Mouse (Mus musculus) lung, embryonic 15.5 days (tissue): Measurements from ENCODE around the gene Zfp653. TPM values are rescaled to one million over a fixed set of nuclear protein-coding genes. Genes with fewer than 3 reads are reported as not detected.

Experiments used
- ATAC-seq: fragments of 200-750 bp; cut with Nextera tagmentation; 2 replicates; pipeline ENCODE4 v1.8.0; 2017; ENCODE audit warnings: moderate number of reproducible peaks, borderline replicate concordance; ENCODE audit not compliant: low FRiP score, low TSS enrichment; ENCODE audit errors: extremely low read depth
- H3K27ac ChIP-seq: fragments of 300-500 bp; sonication (generic); 2 replicates; pipeline ENCODE4 v1.5.1; 2015; ENCODE audit warnings: moderate library complexity, mild to moderate bottlenecking, inconsistent platforms
- H3K27me3 ChIP-seq: fragments of 300-500 bp; sonication (generic); 2 replicates; pipeline ENCODE4 v1.6.1; 2015; ENCODE audit warnings: inconsistent platforms
- H3K36me3 ChIP-seq: fragments of 300-500 bp; sonication (generic); 2 replicates; pipeline ENCODE4 v1.6.1; 2015; ENCODE audit warnings: inconsistent platforms
- H3K4me1 ChIP-seq: fragments of 300-500 bp; sonication (generic); 2 replicates; pipeline ENCODE4 v1.6.1; 2015; ENCODE audit warnings: inconsistent platforms
- H3K4me2 ChIP-seq: fragments of 300-500 bp; sonication (generic); 2 replicates; pipeline ENCODE4 v1.6.1; 2015; ENCODE audit warnings: inconsistent platforms, mild to moderate bottlenecking, moderate library complexity
- H3K4me3 ChIP-seq: fragments of 300-500 bp; sonication (generic); 2 replicates; pipeline ENCODE4 v1.5.1; 2015; ENCODE audit warnings: mild to moderate bottlenecking, inconsistent platforms
- H3K9ac ChIP-seq: fragments of 300-500 bp; sonication (generic); 2 replicates; pipeline ENCODE4 v1.6.1; 2015; ENCODE audit warnings: inconsistent platforms
- H3K9me3 ChIP-seq: fragments of 300-500 bp; sonication (generic); 2 replicates; pipeline ENCODE4 v1.6.1; 2016; ENCODE audit warnings: inconsistent platforms
- WGBS: fragments of 180-500 bp; shearing (Covaris S2); methylation state at CpG from one replicate; pipeline ENCODE4 v1.1.7; 2015; 5-methylcytosine and 5-hydroxymethylcytosine counted together
- microRNA-seq: library from miRNA; unstranded; fragments of <30 nt; microRNA quantifications from one replicate; pipeline ENCODE4, GENCODE M21; 2016
- polyA plus RNA-seq: library from polyadenylated mRNA; unstranded; fragments of >200 nt; fragmentation: Nextera tagmentation; extraction: Ambion mirVana; gene quantifications from 2 replicates; pipeline ENCODE4 v1.2.1, GENCODE M21; 2015

Gene Zfp653
- polyA plus RNA-seq, 1 experiment from 2014 or later: 15.3 TPM

GRCm38 (mm10) chr9:22017208-22017825 is 53.9 kb downstream of the Zfp653 start:
- Histone ChIP-seq H3K4me3 (no peak overlapping the region), H3K4me1 (no peaks in the 10 kb centered on the region), H3K27me3 (no peaks in the 10 kb centered on the region), H3K27ac (no peak overlapping the region), H3K4me2 (no peak overlapping the region), H3K9ac (no peak overlapping the region), H3K36me3 (peaks cover 24% of the 10 kb centered on the region), H3K9me3 (no peaks in the 10 kb centered on the region)
- no peak for ATAC-seq
- 64% methylated on average over 7 of the region's 7 CpGs for WGBS

GRCm38 (mm10) chr9:22016245-22016644 is 54.9 kb downstream of the Zfp653 start:
- Histone ChIP-seq H3K9me3 (no peaks in the 10 kb centered on the region), H3K9ac (no peak overlapping the region), H3K27ac (no peak overlapping the region), H3K36me3 (peaks cover 34% of the 10 kb centered on the region), H3K4me1 (no peaks in the 10 kb centered on the region), H3K4me3 (no peak overlapping the region), H3K4me2 (no peak overlapping the region), H3K27me3 (no peaks in the 10 kb centered on the region)
- WGBS: 65% methylated on average over 10 of the region's 10 CpGs
- no peak for ATAC-seq

- no peak overlapping the region for H3K4me3 ChIP-seq
- no peak overlapping the region for H3K9ac ChIP-seq
- no peak overlapping the region for H3K4me2 ChIP-seq
- no peak overlapping the region for H3K27ac ChIP-seq
- H3K9me3 ChIP-seq: no peaks in the 10 kb centered on the region
- no peaks in the 10 kb centered on the region for H3K4me1 ChIP-seq
- no peaks in the 10 kb centered on the region for H3K27me3 ChIP-seq
- WGBS: 91% methylated on average over 13 of the region's 13 CpGs
- ATAC-seq: no peak
- peaks cover 69% of the 10 kb centered on the region for H3K36me3 ChIP-seq
Measured at GRCm38 (mm10) chr9:22012731-22013130, 58.4 kb downstream of the Zfp653 start.

GRCm38 (mm10) chr9:22011055-22011454 is 60.1 kb downstream of the Zfp653 start:
- peaks cover 85% of the 10 kb centered on the region for H3K36me3 ChIP-seq
- no peaks in the 10 kb centered on the region for H3K27me3 ChIP-seq
- H3K27ac ChIP-seq: no peak overlapping the region
- ATAC-seq: no peak
- no peak overlapping the region for H3K4me2 ChIP-seq
- H3K4me1 ChIP-seq: 0 out of 2 replicates have a peak, but pooled peaks cover 1% of the 10 kb centered on the region
- 87% methylated on average over 5 of the region's 5 CpGs for WGBS
- no peak overlapping the region for H3K4me3 ChIP-seq
- no peaks in the 10 kb centered on the region for H3K9me3 ChIP-seq
- no peak overlapping the region for H3K9ac ChIP-seq

Small RNA genes within 50 kb of the gene (microRNA-seq; reads per million reads assigned to microRNA genes)
- not detected for gene Mir7084

Other genes starting within 250 kb of the Zfp653 start
- gene Angptl8, start 235.9 kb downstream of the Zfp653 start, polyA plus RNA-seq: 2.1 and 2.3 TPM in 2 replicates
- gene Dock6, start 218.7 kb downstream of the Zfp653 start, polyA plus RNA-seq: 62.0 and 68.0 TPM in 2 replicates
- gene Rab3d, start 153.2 kb downstream of the Zfp653 start, polyA plus RNA-seq: 15.3 and 20.2 TPM in 2 replicates
- 3.2 and 4.6 TPM in 2 replicates for gene Ccdc159, start 143.9 kb downstream of the Zfp653 start, polyA plus RNA-seq
- 51.9 and 52.6 TPM in 2 replicates for gene Tmem205, start 143.8 kb downstream of the Zfp653 start, polyA plus RNA-seq
- gene Plppr2, start 134.3 kb downstream of the Zfp653 start, polyA plus RNA-seq: 7.8 and 8.0 TPM in 2 replicates
- 6.5 and 6.7 TPM in 2 replicates for gene Swsap1, start 115.6 kb downstream of the Zfp653 start, polyA plus RNA-seq
- 6.8 and 7.3 TPM in 2 replicates for gene Epor, start 107.9 kb downstream of the Zfp653 start, polyA plus RNA-seq
- gene Rgl3, start 81.9 kb downstream of the Zfp653 start, polyA plus RNA-seq: 4.9 and 7.2 TPM in 2 replicates
- gene Ccdc151, start 68.7 kb downstream of the Zfp653 start, polyA plus RNA-seq: 3.9 and 4.4 TPM in 2 replicates
- gene Prkcsh, start 68.6 kb downstream of the Zfp653 start, polyA plus RNA-seq: 127 and 137 TPM in 2 replicates
- gene Elavl3, start 19.4 kb downstream of the Zfp653 start, polyA plus RNA-seq: 0.25 and 0.51 TPM in 2 replicates
- not detected in 2 replicates for gene Gm49318, start 117 bp downstream of the Zfp653 start, polyA plus RNA-seq
- 33.2 and 33.9 TPM in 2 replicates for gene Ecsit, start 14.1 kb upstream of the Zfp653 start, polyA plus RNA-seq
- 60.9 and 71.5 TPM in 2 replicates for gene Cnn1, start 27.8 kb upstream of the Zfp653 start, polyA plus RNA-seq
- gene Elof1, start 45.8 kb upstream of the Zfp653 start, polyA plus RNA-seq: 196 and 210 TPM in 2 replicates
- gene Acp5, start 64.3 kb upstream of the Zfp653 start, polyA plus RNA-seq: 6.2 and 6.4 TPM in 2 replicates
- gene Pigyl, start 85.5 kb upstream of the Zfp653 start, polyA plus RNA-seq: 77.3 and 84.7 TPM in 2 replicates
- gene Zfp872, start 116.7 kb upstream of the Zfp653 start, polyA plus RNA-seq: 0.52 and 0.64 TPM in 2 replicates
- gene Zfp809, start 154.3 kb upstream of the Zfp653 start, polyA plus RNA-seq: 20.1 and 24.7 TPM in 2 replicates
- 5.3 and 5.5 TPM in 2 replicates for gene Zfp599, start 188.5 kb upstream of the Zfp653 start, polyA plus RNA-seq
- 22.0 and 22.3 TPM in 2 replicates for gene Zfp810, start 236.3 kb upstream of the Zfp653 start, polyA plus RNA-seq